Mouse (Mus musculus): ENCODE results near the gene Mtf1. TPM values are rescaled to one million over a fixed set of nuclear protein-coding genes. Genes with fewer than 3 reads are reported as not detected.

Mtf1 gene
- polyA plus RNA-seq, 1 experiment: 8.9 TPM

DNA sequence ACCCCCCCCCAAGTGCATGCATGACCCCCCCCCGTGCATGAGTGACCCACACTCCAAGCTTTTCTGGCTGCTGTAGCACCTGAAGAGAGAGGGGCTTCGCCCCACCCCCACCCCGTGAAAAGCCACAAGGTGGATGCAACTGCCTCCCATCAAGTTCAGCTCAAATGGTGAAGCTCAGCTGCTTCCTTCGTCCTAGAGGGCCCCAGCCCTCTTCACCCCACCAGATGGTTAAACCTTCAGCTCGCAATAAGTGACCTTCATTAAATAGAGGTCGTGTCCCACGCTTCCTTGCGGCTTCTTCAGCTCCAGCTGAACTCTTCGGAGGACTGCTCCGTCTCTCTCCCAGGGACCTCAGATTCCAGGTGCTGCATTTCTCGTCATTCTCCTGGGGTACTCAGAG lies 78.7 kb downstream of the Mtf1 start, which contains the start of gene Epha10:
TSS of gene Epha10 (plus strand) at position 301 of the 400 bp plus-strand sequence.
- Histone ChIP-seq H3K4me1 (ENCODE audit: control insufficient read depth, insufficient read depth, low read length) (no peaks in the 10 kb centered on the region), H3K4me3 (ENCODE audit: insufficient read depth, low read depth, low read length) (no peak within 1 kb of the TSS), H3K27ac (ENCODE audit: insufficient read depth, low read depth, low read length) (no peak within 1 kb of the TSS), H3K36me3 (ENCODE audit: control insufficient read depth, insufficient read depth, low read length) (no peaks in the 10 kb centered on the region), H3K27me3 (replicated peaks; ENCODE audit: control insufficient read depth, insufficient read depth, low read length) (no peaks in the 10 kb centered on the region; the same call in 1 of the 2 replicates)
- WGBS: 6% methylated on average over 11 of the region's 11 CpGs
- no peak for DNase-seq
- no peak for TF ChIP-seq CTCF (conservative IDR thresholded peaks at IDR 0.05; ENCODE audit: insufficient read depth, insufficient read length, low read depth, low read length)
- no peak for TF ChIP-seq POLR2A (IDR thresholded peaks at IDR 0.05; ENCODE audit: low read depth, low read length)

DNA sequence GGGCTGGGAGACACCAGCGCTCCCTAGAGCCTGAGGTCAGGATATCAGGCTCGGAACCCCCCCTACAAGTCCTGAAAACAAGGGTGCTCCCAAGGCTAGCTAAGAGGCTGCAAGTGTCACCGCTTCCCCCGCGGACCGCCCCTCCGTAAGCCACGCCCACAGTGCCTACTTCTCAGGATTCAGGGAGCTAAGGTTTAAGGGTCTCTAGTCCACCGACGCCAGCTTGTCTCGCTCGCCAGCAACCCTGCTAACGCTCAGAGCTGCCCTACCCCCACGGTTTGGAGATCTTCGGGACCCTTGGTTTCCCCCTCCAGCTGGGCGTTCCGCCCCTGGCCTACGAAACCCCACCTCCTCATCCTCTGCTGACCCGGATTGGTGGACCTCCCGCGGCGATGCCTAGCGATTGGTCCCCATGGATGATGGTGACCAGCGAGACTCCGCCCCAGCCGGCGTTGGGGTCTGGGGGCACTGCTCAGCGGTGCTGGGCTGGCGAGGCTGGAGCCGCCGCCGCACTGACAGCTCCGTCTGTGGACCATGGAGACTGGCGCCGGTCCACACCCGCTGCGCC lies 79.5 kb downstream of the Mtf1 start:
- no peaks in the 10 kb centered on the region for H3K4me1 ChIP-seq (ENCODE audit: control insufficient read depth, insufficient read depth, low read length)
- DNase-seq: no peak
- no peaks in the 10 kb centered on the region for H3K36me3 ChIP-seq (ENCODE audit: control insufficient read depth, insufficient read depth, low read length)
- no peak overlapping the region for H3K27ac ChIP-seq (ENCODE audit: insufficient read depth, low read depth, low read length)
- no peak for TF ChIP-seq CTCF (conservative IDR thresholded peaks at IDR 0.05; ENCODE audit: insufficient read depth, insufficient read length, low read depth, low read length)
- TF ChIP-seq POLR2A (IDR thresholded peaks at IDR 0.05; ENCODE audit: low read depth, low read length): no peak
- WGBS: 2% methylated on average over 37 of the region's 37 CpGs
- no peaks in the 10 kb centered on the region; the same call in 1 of the 2 replicates for H3K27me3 ChIP-seq (replicated peaks; ENCODE audit: control insufficient read depth, insufficient read depth, low read length)
- H3K4me3 ChIP-seq (ENCODE audit: insufficient read depth, low read depth, low read length): no peak overlapping the region

DNA sequence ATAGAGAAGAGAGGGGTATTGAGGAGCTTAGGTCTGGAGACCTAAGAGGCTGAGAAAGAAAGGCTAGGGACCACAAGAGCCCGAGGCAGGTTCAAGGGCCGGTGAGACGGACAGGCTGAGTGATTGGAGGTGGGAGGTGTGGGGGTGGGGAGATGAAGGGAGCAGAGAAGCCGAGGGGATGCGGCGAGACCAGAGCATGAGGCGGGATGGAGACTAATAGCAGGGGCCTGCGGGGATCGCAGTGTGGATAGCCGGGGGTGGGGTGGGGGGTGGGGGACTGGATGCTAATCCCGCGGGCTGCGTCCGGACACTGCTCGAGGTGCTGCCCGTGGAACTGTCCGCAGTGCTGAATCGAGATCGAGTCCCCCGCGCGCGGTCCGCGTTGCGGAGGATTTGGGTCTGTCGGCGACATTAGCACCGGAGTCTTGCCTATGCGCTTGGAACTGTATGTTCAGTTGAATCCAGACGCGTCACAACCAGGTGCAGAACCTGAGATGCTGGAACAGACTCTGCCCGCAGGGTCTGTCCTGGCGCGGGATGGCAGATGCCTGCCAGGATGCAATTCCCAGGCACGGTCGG lies 80.3 kb downstream of the Mtf1 start:
- Histone ChIP-seq H3K36me3 (ENCODE audit: control insufficient read depth, insufficient read depth, low read length) (no peaks in the 10 kb centered on the region), H3K4me1 (ENCODE audit: control insufficient read depth, insufficient read depth, low read length) (no peaks in the 10 kb centered on the region), H3K27ac (ENCODE audit: insufficient read depth, low read depth, low read length) (no peak overlapping the region), H3K27me3 (replicated peaks; ENCODE audit: control insufficient read depth, insufficient read depth, low read length) (no peaks in the 10 kb centered on the region; the same call in 1 of the 2 replicates), H3K4me3 (ENCODE audit: insufficient read depth, low read depth, low read length) (no peak overlapping the region)
- DNase-seq: peak; percentile 8
- WGBS: 3% methylated on average over 37 of the region's 37 CpGs
- no peak for TF ChIP-seq CTCF (conservative IDR thresholded peaks at IDR 0.05; ENCODE audit: insufficient read depth, insufficient read length, low read depth, low read length)
- no peak for TF ChIP-seq POLR2A (IDR thresholded peaks at IDR 0.05; ENCODE audit: low read depth, low read length)

GRCm38 (mm10) chr4:124888702-124889101 lies 86.8 kb downstream of the Mtf1 start:
- no peaks in the 10 kb centered on the region for H3K27me3 ChIP-seq (replicated peaks; ENCODE audit: control insufficient read depth, insufficient read depth, low read length)
- DNase-seq: no peak
- H3K4me3 ChIP-seq (ENCODE audit: insufficient read depth, low read depth, low read length): no peak overlapping the region
- H3K27ac ChIP-seq (ENCODE audit: insufficient read depth, low read depth, low read length): no peak overlapping the region
- TF ChIP-seq POLR2A (IDR thresholded peaks at IDR 0.05; ENCODE audit: low read depth, low read length): no peak
- no peak for TF ChIP-seq CTCF (conservative IDR thresholded peaks at IDR 0.05; ENCODE audit: insufficient read depth, insufficient read length, low read depth, low read length)
- 68% methylated on average over 7 of the region's 7 CpGs for WGBS
- no peaks in the 10 kb centered on the region for H3K4me1 ChIP-seq (ENCODE audit: control insufficient read depth, insufficient read depth, low read length)
- no peaks in the 10 kb centered on the region for H3K36me3 ChIP-seq (ENCODE audit: control insufficient read depth, insufficient read depth, low read length)

- H3K4me1 ChIP-seq (ENCODE audit: control insufficient read depth, insufficient read depth, low read length): no peaks in the 10 kb centered on the region
- no peak overlapping the region for H3K4me3 ChIP-seq (ENCODE audit: insufficient read depth, low read depth, low read length)
- no peaks in the 10 kb centered on the region for H3K36me3 ChIP-seq (ENCODE audit: control insufficient read depth, insufficient read depth, low read length)
- H3K27me3 ChIP-seq (replicated peaks; ENCODE audit: control insufficient read depth, insufficient read depth, low read length): no peaks in the 10 kb centered on the region; the same call in 1 of the 2 replicates
- TF ChIP-seq POLR2A (IDR thresholded peaks at IDR 0.05; ENCODE audit: low read depth, low read length) (no peak), CTCF (conservative IDR thresholded peaks at IDR 0.05; ENCODE audit: insufficient read depth, insufficient read length, low read depth, low read length) (no peak)
- H3K27ac ChIP-seq (ENCODE audit: insufficient read depth, low read depth, low read length): no peak overlapping the region
- DNase-seq: no peak
- WGBS: 88% methylated on average over 2 of the region's 2 CpGs
These were observed 88.0 kb downstream of the Mtf1 start for GRCm38 (mm10) chr4:124889935-124890334.

DNA sequence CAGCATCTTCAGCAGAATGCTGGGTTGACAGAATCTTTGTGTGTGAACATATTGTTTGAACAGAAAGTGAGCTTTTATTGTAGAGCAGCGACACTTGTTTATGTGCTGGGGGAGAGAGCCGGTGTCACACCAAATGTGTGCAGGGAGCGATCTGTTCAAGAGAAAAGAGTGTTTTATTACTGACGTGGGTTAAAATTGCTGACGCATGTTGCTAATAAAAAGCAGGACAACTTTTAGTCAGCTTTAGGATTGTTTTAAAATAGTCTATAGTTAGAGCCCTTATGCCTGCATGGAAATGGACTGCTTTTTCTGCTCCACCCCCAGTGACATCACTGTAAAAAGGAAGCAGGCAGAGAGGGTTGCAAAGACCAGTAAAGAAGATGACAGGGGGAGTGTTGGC lies 88.9 kb downstream of the Mtf1 start:
- 56% methylated on average over 5 of the region's 5 CpGs for WGBS
- TF ChIP-seq POLR2A (IDR thresholded peaks at IDR 0.05; ENCODE audit: low read depth, low read length) (no peak), CTCF (conservative IDR thresholded peaks at IDR 0.05; ENCODE audit: insufficient read depth, insufficient read length, low read depth, low read length) (no peak)
- no peak for DNase-seq
- Histone ChIP-seq H3K27me3 (replicated peaks; ENCODE audit: control insufficient read depth, insufficient read depth, low read length) (no peaks in the 10 kb centered on the region; the same call in 1 of the 2 replicates), H3K4me3 (ENCODE audit: insufficient read depth, low read depth, low read length) (no peak overlapping the region), H3K36me3 (ENCODE audit: control insufficient read depth, insufficient read depth, low read length) (no peaks in the 10 kb centered on the region), H3K27ac (ENCODE audit: insufficient read depth, low read depth, low read length) (no peak overlapping the region), H3K4me1 (ENCODE audit: control insufficient read depth, insufficient read depth, low read length) (no peaks in the 10 kb centered on the region)

DNA sequence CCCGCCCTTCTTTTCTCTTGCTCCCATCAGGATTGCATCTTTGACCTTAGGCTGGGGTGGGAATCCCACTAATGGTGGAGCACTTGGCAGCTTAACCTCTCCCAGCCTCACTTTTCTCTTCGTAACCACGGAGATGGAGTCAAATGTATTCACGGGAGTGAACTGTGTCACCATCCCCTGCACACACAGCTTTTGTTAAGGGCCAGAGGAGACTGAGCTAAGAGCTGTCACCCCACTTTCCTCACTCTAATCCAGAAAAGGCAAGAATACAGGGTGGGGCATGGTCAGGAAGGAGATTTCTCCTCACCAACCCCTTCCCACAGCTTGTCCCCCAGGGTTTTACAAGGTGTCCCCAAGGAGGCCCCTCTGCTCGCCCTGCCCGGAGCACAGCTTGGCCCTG lies 91.9 kb downstream of the Mtf1 start:
- H3K36me3 ChIP-seq (ENCODE audit: control insufficient read depth, insufficient read depth, low read length): no peaks in the 10 kb centered on the region
- no peak for TF ChIP-seq POLR2A (IDR thresholded peaks at IDR 0.05; ENCODE audit: low read depth, low read length)
- no peak for TF ChIP-seq CTCF (conservative IDR thresholded peaks at IDR 0.05; ENCODE audit: insufficient read depth, insufficient read length, low read depth, low read length)
- no peaks in the 10 kb centered on the region for H3K4me1 ChIP-seq (ENCODE audit: control insufficient read depth, insufficient read depth, low read length)
- 39% methylated on average over 6 of the region's 6 CpGs for WGBS
- DNase-seq: no peak
- no peak overlapping the region for H3K4me3 ChIP-seq (ENCODE audit: insufficient read depth, low read depth, low read length)
- H3K27ac ChIP-seq (ENCODE audit: insufficient read depth, low read depth, low read length): no peak overlapping the region
- H3K27me3 ChIP-seq (replicated peaks; ENCODE audit: control insufficient read depth, insufficient read depth, low read length): no peaks in the 10 kb centered on the region; the same call in 1 of the 2 replicates
